Mouse (Mus musculus) erythroblast, embryonic 14.5 days (primary cell): ENCODE results near the gene Efcab7.

ENCODE experiments used
- GATA1 ChIP-seq: IDR thresholded peaks from 2 replicates; pipeline ENCODE4 v1.6.1; 2012; ENCODE audit warnings: low read length, inconsistent platforms, mixed read lengths
- TAL1 ChIP-seq: IDR thresholded peaks from 3 replicates; pipeline ENCODE4 v1.6.1; 2012; ENCODE audit warnings: low read length, inconsistent platforms, mixed read lengths

DNA sequence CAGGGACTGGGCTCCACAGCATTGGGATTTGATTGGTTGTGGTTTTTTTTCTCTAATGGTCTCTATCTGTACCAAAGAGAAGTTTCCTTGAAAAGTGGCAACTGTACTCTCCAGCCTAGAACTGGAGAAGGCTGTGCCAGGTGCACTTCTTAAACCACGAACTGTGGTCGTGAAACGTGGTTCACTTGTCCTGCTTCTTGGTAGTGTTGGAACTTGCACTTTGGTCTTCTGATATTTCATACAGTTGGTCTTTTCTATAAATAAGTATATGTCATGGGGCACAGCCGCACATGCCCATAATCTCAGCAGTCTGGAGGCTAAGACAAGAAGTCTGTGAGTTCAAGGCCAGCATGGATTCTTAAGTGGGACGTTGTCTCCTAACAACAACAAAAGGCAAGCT, 107.3 kb downstream of the Efcab7 start:
- TF ChIP-seq TAL1: no peak
- no peak for TF ChIP-seq GATA1
